Mouse (Mus musculus): ENCODE measurements around the gene Exd1. TPM values are rescaled to one million over a fixed set of nuclear protein-coding genes. Genes with fewer than 3 reads are reported as not detected.

The Exd1 gene
- polyA plus RNA-seq (2017; shearing (Covaris generic)) = 1 to 10 TPM in 1 of 2 experiments, under 1 TPM in 1; 0.02 to 1.3 TPM

DNA sequence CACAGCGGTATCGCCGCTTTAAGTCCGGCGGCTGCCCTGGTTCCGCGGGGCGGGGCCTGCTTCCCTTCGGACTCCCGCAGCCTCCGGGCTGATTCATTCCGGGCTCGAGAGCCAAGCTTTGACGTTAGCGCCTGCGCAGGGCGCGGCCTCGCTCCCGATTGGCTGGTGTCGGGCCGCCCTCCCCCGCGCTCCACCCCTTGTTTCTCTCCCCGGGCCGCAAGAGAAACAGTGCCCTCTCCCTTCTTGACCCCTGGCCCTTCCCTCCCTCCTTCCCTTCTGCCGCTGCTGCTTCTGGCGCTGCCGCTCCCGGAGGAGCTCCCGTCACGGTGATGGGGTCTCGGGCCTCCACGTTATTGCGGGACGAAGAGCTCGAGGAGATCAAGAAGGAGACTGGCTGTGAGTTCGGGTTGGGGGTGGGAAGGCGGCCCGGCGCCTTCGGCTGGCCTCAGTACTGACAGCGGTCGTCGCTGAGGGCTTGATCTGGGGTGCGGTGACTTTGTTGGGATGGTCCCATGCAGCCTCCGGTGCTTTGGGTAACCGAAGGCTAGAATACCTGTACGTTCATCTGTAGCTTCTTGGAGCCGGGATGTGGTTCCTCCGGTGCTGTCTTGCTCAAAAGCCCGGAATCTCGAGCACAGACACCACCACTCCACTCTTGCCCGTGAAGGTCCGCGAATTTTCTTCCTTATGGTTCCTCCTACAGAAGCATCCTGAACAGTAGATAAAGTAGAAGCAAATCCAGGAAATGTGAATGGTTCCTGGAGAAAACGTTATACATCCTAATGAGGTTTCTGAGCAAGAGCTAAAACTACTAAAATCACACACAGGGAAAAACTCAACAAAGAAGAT is at the start of gene Exd1, which contains the start of gene Chp1:
Gene Exd1 (minus strand): TSS at position 106 of the 849 bp plus-strand sequence.
Gene Chp1 (plus strand): TSS at position 176 of the 849 bp plus-strand sequence.

DNA sequence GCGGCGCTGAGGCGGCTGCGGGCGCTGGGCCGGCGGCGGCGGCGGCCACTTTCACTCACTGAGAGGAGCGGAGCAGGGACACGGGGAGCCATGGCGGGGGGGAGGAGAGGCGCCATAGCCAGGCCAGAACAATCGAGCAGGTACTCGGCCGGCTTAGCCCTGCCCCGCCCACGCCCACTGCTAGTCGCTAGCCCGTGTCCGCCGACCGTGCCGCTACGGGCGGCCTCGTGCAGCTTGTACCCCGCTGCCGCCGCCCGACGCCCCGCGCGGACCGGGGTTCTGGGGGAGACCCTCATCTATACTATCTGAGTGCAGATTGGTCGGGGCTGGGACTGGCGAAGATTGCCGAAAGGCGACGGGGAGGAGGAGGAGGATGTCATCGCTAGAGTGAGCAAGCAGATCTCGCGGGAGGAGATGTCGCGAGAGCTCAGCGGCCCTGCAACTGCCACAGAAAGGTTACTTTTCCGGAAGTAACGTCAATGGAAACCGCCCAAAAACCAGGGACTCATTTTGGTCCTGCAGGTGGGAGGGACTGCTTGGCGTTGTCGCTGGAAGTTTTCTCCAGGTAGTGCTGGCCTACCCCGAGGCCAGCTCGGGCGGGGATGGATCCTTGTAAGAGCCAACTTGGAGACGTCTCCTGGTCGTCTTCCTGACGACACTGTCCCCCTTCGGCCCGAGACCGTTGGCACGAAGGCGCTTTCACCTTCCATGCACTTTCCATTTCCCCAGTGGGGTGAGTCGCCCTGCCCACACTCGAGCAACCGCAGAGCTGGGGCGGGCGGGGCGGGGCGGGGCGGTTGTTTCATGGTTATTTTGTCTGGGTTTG is 69.6 kb downstream of the Exd1 start, which contains the start of gene Ino80:
Gene Ino80 (minus strand): TSS at position 117 of the 826 bp plus-strand sequence.

Other genes with a start within 250 kb of the Exd1 start
- gene Dll4, start 221.8 kb downstream of the Exd1 start, polyA plus RNA-seq (2017; shearing (Covaris generic)) = not detected
- gene Chac1, start 196.4 kb downstream of the Exd1 start, polyA plus RNA-seq (2017; shearing (Covaris generic)) = 1 to 10 TPM in 1 of 2 experiments, under 1 TPM in 1; 0.29 to 1.9 TPM
- 1 to 10 TPM; 4.4 to 6.2 TPM for gene Ino80, start 69.9 kb downstream of the Exd1 start, polyA plus RNA-seq (2017; shearing (Covaris generic))
- gene Chp1, start 70 bp upstream of the Exd1 start, polyA plus RNA-seq (2017; shearing (Covaris generic)) = 10 to 100 TPM; 58.3 to 82.7 TPM
- 1 to 10 TPM in 1 of 2 experiments, not detected in 1; 1.9 TPM for gene Nusap1, start 70.7 kb upstream of the Exd1 start, polyA plus RNA-seq (2017; shearing (Covaris generic))
- 1 to 10 TPM; 2.0 to 2.6 TPM for gene Oip5, start 70.8 kb upstream of the Exd1 start, polyA plus RNA-seq (2017; shearing (Covaris generic))
- gene Ndufaf1, start 115.2 kb upstream of the Exd1 start, polyA plus RNA-seq (2017; shearing (Covaris generic)) = 10 to 100 TPM; 29.0 to 30.9 TPM
- gene Rtf1, start 127.4 kb upstream of the Exd1 start, polyA plus RNA-seq (2017; shearing (Covaris generic)) = 10 to 100 TPM; 56.4 to 67.5 TPM
- gene Itpka, start 194.7 kb upstream of the Exd1 start, polyA plus RNA-seq (2017; shearing (Covaris generic)) = under 1 TPM; 0.16 to 0.84 TPM
- 1 to 10 TPM in 1 of 2 experiments, under 1 TPM in 1; 0.58 to 1.4 TPM for gene Ltk, start 212.8 kb upstream of the Exd1 start, polyA plus RNA-seq (2017; shearing (Covaris generic))
- gene Rpap1, start 239.9 kb upstream of the Exd1 start, polyA plus RNA-seq (2017; shearing (Covaris generic)) = 10 to 100 TPM; 26.4 to 34.6 TPM